ENCODE assay signal across 17 mouse cellular contexts in the genomic region with DNA sequence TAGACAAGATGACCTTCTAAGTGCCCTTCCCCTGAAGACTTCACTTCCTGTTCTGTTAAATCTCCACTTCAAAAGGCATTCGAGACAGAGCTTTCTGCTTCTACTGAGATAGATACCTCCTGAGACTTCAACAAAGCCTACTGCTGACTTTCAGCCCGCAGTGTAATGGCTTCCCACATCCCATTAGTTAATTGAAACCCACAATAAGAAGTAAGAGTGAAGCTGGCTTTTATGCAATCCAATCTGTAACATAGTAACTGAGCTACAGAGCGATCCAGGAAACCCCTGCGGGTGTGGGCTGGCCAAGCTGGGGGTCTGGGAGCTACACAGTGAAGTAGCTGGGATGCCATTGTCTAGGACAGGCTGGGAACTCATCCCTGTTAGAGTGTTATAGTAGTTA. TPM values are rescaled to one million over a fixed set of nuclear protein-coding genes. Genes with fewer than 3 reads are reported as not detected.
"Had no signal": no experiment of that assay in that cellular context is flagged by ENCODE, and none has a peak within 500 bp of the region (broad histone marks: within the 10 kb centered on the region; RNA-seq: fewer than 3 reads in every experiment).

No protein-coding gene starts in this region.

- H3K9ac ChIP-seq: limb, embryonic 12.5 days; liver, embryonic 13.5 days; liver, postnatal 0 days; neural tube, embryonic 13.5 days had no signal

- H3K27ac ChIP-seq: limb, embryonic 12.5 days; liver, embryonic 13.5 days; neural tube, embryonic 13.5 days had no signal

- H3K4me2 ChIP-seq: limb, embryonic 12.5 days; liver, embryonic 13.5 days; neural tube, embryonic 13.5 days had no signal

- H3K36me3 ChIP-seq: limb, embryonic 12.5 days; liver, embryonic 13.5 days; neural tube, embryonic 13.5 days had no signal

- H3K4me1 ChIP-seq: liver, embryonic 13.5 days; neural tube, embryonic 13.5 days had no signal

- H3K4me3 ChIP-seq: limb, embryonic 12.5 days; liver, embryonic 13.5 days; myocyte; neural tube, embryonic 13.5 days had no signal

- DNase-seq: kidney, adult 8-10 months; kidney, postnatal 25 days; layer of hippocampus, adult 9-11 months; layer of hippocampus, postnatal 36 days; liver; liver, embryonic 13.5 days; liver, postnatal 0 days; right cerebral cortex, adult 18-20 months; right cerebral cortex, postnatal 25 days; thymus, adult 18-20 months; thymus, postnatal 14 days had no signal

- H3K9me3 ChIP-seq: limb, embryonic 12.5 days; liver, embryonic 13.5 days; neural tube, embryonic 13.5 days had no signal

- ATAC-seq: intestine, postnatal 0 days; liver, postnatal 0 days had no signal

- H3K27me3 ChIP-seq: limb, embryonic 12.5 days; liver, embryonic 13.5 days; neural tube, embryonic 13.5 days had no signal

RNA-seq across cellular contexts. Expression of a gene that starts 46.7 kb away (rescaled TPM):
- total RNA-seq: megakaryocyte-erythroid progenitor cell, adult 5-6 weeks had no signal
- polyA plus RNA-seq: liver, embryonic 13.5 days; liver, postnatal 0 days; small intestine, adult 2 months had no signal
